Mouse (Mus musculus) cerebellum, adult 2 months (tissue): ENCODE data around the gene Tns2.

Experiments
- CTCF ChIP-seq: fragments of 200-500 bp; IDR thresholded peaks from 2 replicates; pipeline ENCODE4 v1.5.1; 2011; ENCODE audit warnings: low read depth, mild to moderate bottlenecking, control low read depth, low read length, moderate library complexity, borderline replicate concordance; ENCODE audit not compliant: insufficient read depth
- POLR2A ChIP-seq: fragments of 200-500 bp; IDR thresholded peaks from 2 replicates; pipeline ENCODE4 v1.6.1; 2011; ENCODE audit warnings: low read length, control low read depth, borderline replicate concordance; ENCODE audit not compliant: insufficient read depth

DNA sequence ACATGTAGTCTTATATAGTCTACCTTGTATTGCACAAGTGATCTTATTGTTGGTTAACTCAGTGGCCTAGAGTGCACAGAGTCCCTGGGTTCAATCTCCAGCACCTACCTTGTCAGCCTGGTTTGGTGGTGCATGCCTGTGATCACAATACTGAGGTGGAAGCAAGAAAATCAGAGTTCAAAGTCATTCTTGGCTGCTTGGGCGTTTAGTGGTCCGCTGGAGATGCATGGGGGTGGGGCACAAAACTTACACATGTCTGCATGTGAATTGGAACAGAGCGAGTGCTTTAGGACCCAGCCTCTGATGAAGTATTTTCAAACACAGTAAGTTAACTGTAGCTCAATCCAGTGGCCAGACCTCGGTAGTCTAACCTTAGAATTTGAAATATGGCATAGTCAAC lies 21.0 kb upstream of the Tns2 start:
- TF ChIP-seq CTCF: no peak
- no peak for TF ChIP-seq POLR2A
